Mouse (Mus musculus): ENCODE data around the gene Padi6. TPM values are rescaled to one million over a fixed set of nuclear protein-coding genes. Genes with fewer than 3 reads are reported as not detected.

Gene Padi6
- polyA plus RNA-seq, 1 experiment from 2014 or later: not detected

DNA sequence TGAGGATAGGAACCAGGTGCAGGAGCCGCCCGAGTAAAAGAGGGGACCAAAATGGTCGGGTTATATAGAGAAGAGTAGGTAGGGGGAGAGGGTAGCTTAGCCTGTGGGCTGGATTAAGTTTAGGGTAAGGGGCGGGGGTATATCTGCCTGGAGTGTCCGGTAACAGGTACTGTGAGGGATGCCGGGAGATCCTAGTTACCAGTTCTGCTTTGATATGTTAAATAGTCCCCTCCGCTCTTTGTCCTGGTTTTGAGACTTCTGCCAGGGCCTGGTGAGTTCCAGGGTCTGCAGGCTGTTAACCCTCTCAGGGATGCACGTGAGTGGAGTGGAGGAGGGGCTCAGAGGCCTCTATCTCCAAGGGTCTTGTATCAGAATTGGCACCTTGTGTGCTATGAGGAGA is 38.8 kb downstream of the Padi6 start:
- H3K36me3 ChIP-seq: peaks cover 21% of the 10 kb centered on the region
- H3K9ac ChIP-seq: 0 out of 2 replicates have a peak overlapping the region, but pooled peaks have one; percentile 92
- WGBS: 11% methylated on average over 8 of the region's 8 CpGs
- peaks cover 63% of the 10 kb centered on the region for H3K4me1 ChIP-seq
- no peaks in the 10 kb centered on the region; the same call in 1 of the 2 replicates for H3K27me3 ChIP-seq
- peak overlapping the region; percentile 98; the same call in 1 of the 2 replicates for H3K27ac ChIP-seq
- ATAC-seq (ENCODE audit: insufficient number of reproducible peaks, low FRiP score, low TSS enrichment, low read depth): no peak
- H3K9me3 ChIP-seq: no peaks in the 10 kb centered on the region
- peak overlapping the region; percentile 81 for H3K4me2 ChIP-seq
- H3K4me3 ChIP-seq: peak overlapping the region; percentile 86

DNA sequence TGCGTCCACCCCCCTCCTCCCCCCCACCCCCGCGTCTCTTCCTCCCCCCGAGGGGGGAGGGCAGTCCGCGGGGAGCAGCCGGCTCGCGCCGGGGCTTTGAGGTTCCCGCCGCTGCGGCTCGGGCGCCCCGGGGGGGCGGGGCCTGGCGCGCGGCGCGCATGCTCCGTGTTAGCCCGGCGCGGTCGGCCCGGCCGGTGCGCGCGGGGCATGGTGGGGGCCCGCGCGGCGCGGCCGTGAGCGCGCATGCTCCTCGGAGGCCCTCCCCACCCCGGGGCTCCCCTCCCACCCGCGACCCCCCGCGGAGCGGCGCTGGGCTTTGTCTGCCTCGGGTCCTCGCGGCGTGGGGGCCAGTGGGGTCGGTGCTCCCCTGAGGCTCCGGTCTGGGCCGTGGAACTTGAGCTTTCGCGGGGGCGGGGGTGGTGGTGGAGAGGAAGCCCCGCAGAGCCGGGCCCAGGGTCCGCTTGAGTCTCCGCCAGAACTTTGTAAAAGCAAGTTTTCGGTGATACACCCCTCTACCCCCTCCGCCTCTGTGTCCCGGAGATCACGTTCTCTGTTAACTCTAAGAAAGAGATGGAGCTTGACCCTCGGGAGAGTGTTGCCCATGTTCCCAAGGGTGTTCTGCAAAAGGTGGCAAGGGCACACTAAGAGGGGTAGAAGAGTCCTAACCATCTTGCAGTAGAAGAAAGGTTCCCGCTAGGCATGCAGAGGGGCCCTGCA is 39.7 kb downstream of the Padi6 start:
- H3K4me3 ChIP-seq: peak overlapping the region; percentile 86
- peak overlapping the region; percentile 98 for H3K27ac ChIP-seq
- peak overlapping the region; percentile 92 for H3K9ac ChIP-seq
- no peaks in the 10 kb centered on the region; the same call in 1 of the 2 replicates for H3K27me3 ChIP-seq
- ATAC-seq (ENCODE audit: insufficient number of reproducible peaks, low FRiP score, low TSS enrichment, low read depth): peak; percentile 82
- H3K4me2 ChIP-seq: peak overlapping the region; percentile 81
- H3K36me3 ChIP-seq: peaks cover 12% of the 10 kb centered on the region; the same call in 1 of the 2 replicates
- H3K4me1 ChIP-seq: peaks cover 54% of the 10 kb centered on the region
- WGBS: under 1% methylated on average over 30 of the region's 68 CpGs
- H3K9me3 ChIP-seq: no peaks in the 10 kb centered on the region

DNA sequence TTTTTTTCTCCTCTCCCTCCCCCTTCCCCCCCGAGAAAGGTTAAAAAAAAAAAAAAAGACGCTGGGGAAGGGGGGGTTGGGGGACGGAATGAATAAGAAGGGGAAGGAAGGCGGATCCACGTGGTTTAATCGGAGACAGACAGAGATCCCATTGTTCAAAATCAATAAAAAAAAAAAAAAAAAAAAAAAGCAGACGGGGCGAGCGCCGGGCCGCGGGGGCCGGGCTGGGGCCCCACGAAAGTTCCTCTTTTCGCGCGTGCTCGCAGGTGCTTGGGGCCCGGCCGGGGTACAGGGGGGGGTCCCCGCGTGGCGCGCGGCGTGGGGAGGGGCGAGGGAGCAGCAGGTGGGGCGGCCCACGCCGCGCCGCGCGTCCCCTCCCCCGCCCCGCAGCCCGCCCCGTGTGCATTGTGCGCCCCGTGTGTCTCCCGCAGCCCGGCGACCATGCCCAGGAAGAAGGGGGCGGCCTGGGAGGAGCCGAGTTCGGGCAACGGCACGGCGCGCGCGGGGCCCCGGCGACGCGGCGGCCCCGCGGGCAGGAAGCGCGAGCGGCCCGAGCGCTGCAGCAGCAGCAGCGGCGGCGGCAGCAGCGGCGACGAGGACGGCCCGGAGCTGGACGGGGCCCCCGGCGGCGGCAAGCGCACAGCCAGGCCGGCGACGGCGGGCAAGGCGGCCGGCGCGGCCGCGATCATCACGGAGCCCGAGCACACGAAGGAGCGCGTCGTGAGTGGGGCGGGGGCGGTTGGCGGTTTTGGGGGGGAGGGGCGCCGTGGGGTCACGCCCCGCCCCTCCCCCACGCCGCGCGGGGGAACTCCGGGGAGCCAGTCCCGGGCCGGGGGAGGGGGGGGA is 40.5 kb downstream of the Padi6 start:
- peaks cover 47% of the 10 kb centered on the region for H3K4me1 ChIP-seq
- H3K4me3 ChIP-seq: peak overlapping the region; percentile 86
- H3K27ac ChIP-seq: peak overlapping the region; percentile 98
- under 1% methylated on average over 60 of the region's 107 CpGs for WGBS
- no peaks in the 10 kb centered on the region for H3K9me3 ChIP-seq
- H3K36me3 ChIP-seq: peaks cover 9% of the 10 kb centered on the region; the same call in 1 of the 2 replicates
- H3K27me3 ChIP-seq: no peaks in the 10 kb centered on the region; the same call in 1 of the 2 replicates
- peak overlapping the region; percentile 81 for H3K4me2 ChIP-seq
- ATAC-seq (ENCODE audit: insufficient number of reproducible peaks, low FRiP score, low TSS enrichment, low read depth): 0 out of 2 replicates have a peak, but pooled peaks have one; percentile 2
- peak overlapping the region; percentile 92 for H3K9ac ChIP-seq

DNA sequence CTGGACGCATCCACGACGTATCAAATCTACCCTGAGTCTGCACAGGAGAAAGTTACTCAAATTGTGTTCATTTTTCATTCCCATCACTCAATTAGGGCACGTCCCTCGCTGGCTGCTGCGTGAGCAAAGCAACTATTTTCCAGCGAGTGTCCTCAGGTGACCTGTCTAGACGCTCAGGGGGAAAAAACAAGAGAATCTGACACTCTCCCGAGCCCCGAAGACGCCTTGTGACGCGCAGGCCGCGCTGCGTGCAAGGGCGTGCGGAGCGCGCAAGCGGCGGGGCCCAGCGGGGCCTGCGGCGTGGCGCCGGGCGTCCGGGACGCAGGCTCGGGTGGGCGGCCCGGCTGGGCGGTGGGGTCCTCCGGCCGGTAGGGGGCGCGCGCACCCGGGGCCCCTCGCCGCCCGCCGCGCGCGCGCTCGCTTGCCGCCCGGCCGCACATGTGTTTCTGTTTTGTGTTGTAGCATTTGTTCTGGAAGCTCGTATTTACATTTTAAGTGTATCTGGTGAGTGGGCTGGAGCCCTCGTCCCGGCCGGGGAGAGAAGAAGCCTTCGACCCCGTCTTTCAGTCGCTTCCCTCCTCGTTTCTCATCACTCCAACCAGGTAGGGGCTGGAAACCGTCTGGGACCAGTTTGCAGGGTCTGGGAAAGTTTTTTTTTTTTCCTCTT is 41.3 kb downstream of the Padi6 start:
- H3K9me3 ChIP-seq: no peaks in the 10 kb centered on the region
- peak; percentile 56 for ATAC-seq (ENCODE audit: insufficient number of reproducible peaks, low FRiP score, low TSS enrichment, low read depth)
- peak overlapping the region; percentile 86 for H3K4me3 ChIP-seq
- H3K9ac ChIP-seq: peak overlapping the region; percentile 92
- peaks cover 41% of the 10 kb centered on the region for H3K4me1 ChIP-seq
- H3K27me3 ChIP-seq: no peaks in the 10 kb centered on the region; the same call in 1 of the 2 replicates
- peak overlapping the region; percentile 98 for H3K27ac ChIP-seq
- WGBS: under 1% methylated on average over 61 of the region's 61 CpGs
- H3K4me2 ChIP-seq: peak overlapping the region; percentile 81
- H3K36me3 ChIP-seq: peaks cover 8% of the 10 kb centered on the region; the same call in 1 of the 2 replicates

DNA sequence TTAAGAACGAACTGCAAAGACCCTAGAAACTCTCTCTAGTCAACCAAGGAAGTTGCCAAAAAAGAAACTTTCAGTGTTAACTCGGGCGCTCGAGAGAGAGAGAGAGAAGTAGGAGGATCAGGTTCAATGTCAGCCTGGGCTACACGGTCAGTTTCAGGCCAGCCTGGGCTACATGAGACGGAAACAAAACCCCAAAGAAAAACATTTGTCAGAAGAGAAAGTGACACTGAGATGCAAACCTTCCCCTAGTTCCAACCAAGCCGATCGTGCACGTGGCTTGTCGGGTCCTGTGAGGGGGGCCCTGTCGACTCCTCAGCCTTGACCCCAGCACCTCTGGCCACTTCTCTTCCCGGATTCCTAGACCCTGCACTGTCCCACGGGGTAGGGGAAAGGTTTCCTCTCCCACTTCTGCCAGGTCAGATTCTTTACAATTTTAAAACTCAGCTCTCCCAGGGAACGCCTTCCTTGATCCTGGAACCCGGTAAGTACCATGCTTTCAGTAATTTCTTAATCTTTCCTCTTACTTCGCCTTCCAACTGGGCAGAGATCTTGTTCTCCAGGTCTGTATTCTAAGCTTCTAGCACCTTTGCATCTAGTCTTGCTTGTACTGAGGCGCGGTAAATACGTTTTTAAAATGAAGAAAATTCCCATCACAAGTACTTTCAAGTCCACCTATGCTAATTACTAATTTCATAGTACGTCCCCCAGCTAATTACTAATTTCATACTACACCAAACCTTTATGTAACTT is 42.0 kb downstream of the Padi6 start, which contains the start of gene Rcc2:
TSS of gene Rcc2 (plus strand) at position 273 of the 750 bp plus-strand sequence.
- peak within 1 kb of the TSS; percentile 86 for H3K4me3 ChIP-seq
- peak within 1 kb of the TSS; percentile 98 for H3K27ac ChIP-seq
- no peaks in the 10 kb centered on the region; the same call in 1 of the 2 replicates for H3K27me3 ChIP-seq
- H3K9me3 ChIP-seq: no peaks in the 10 kb centered on the region
- peak within 1 kb of the TSS; percentile 81 for H3K4me2 ChIP-seq
- peaks cover under 1% of the 10 kb centered on the region; the same call in 1 of the 2 replicates for H3K36me3 ChIP-seq
- WGBS: 5% methylated on average over 20 of the region's 20 CpGs
- ATAC-seq (ENCODE audit: insufficient number of reproducible peaks, low FRiP score, low TSS enrichment, low read depth): no peak
- peak within 1 kb of the TSS; percentile 92 for H3K9ac ChIP-seq
- H3K4me1 ChIP-seq: peaks cover 39% of the 10 kb centered on the region

DNA sequence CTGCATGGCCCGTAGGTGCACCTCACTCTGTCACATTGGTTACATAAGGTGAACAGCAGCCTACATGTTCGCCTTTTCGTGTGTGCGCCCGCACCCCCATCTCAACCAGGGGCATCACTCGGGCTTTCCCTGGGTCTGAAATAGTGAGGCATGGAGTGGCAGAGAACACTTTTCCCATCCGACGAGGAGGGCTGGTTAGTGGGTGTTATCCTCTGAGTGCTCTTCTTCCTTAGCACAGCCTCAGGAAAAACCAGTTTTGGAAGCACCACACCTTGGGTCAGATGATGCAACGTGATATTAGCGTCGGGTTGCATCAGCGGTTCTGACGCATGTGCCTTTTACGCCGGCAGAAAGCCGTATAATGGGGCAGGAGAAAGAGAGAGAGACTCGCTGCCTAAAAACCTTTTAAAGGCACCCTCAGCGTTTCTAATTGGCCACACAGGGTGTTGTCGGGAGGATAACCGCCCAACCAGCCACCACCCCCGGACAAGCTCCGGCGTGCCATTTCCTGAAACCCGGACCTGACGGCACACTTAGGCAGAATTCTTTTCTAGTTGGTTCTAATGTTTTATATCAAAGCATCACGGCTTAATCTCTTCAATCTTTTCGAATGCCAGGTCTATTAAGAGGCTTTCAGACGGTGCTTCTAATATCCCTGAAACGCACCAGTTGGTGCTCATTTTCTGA is 42.9 kb downstream of the Padi6 start:
- 3% methylated on average over 29 of the region's 29 CpGs for whole genome bisulfite sequencing
- 0 out of 2 replicates have a peak overlapping the region, but pooled peaks have one; percentile 17 for H3K9ac ChIP-seq
- peak overlapping the region; percentile 98 for H3K27ac ChIP-seq
- peaks cover 36% of the 10 kb centered on the region for H3K4me1 ChIP-seq
- H3K27me3 ChIP-seq: no peaks in the 10 kb centered on the region; the same call in 1 of the 2 replicates
- H3K4me3 ChIP-seq: peak overlapping the region; percentile 86
- no peaks in the 10 kb centered on the region for H3K9me3 ChIP-seq
- no peaks in the 10 kb centered on the region for H3K36me3 ChIP-seq
- ATAC-seq (ENCODE audit: insufficient number of reproducible peaks, low FRiP score, low TSS enrichment, low read depth): no peak
- peak overlapping the region; percentile 81 for H3K4me2 ChIP-seq

DNA sequence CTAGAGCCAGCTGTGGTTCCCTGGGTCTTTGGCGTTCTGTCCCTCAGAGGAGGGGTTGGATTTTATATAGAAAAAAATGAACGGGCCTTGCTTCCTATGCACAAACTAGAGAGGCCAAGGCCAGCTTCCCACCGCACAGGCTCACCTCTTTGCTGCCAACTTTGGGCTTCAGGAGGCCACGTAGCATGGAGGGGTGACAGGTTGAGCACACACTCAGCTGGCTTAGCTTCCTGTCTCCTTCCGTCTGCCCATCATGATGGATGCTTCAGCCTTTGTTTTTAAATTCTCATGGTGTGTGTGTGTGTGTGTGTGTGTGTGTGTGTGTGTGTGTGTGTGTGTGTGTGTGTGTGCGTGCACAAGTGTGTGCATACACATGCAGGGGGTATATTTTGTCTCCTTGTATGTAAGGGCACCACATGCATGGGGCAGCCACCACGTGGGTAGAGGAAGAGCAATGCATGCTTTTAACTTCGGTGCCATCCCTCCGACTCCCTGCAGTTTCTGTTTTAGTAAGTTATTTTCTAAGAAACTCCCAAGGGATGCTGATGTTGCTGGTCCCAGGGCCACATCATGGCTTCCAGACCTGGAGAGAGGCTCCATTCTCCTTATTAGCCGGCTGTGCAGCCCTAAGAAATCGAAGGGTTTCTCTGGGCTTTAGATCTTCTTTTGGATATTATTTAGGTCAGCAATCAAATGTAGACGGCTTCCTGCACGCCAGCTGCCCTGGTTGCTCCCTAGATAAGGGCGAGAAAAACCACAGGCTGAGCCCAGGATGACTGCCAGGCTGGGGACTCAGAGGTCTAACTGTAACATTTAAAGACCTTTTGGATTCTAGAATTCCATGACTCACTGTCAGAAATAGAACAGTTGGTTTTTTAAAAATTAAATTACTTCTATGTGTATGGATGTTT is 46.5 kb downstream of the Padi6 start:
- Histone ChIP-seq H3K27me3 (no peaks in the 10 kb centered on the region; the same call in 1 of the 2 replicates), H3K9me3 (no peaks in the 10 kb centered on the region), H3K4me3 (no peak overlapping the region), H3K4me2 (no peak overlapping the region), H3K36me3 (no peaks in the 10 kb centered on the region), H3K27ac (no peak overlapping the region), H3K4me1 (peaks cover 16% of the 10 kb centered on the region), H3K9ac (no peak overlapping the region)
- WGBS: 72% methylated on average over 14 of the region's 14 CpGs
- ATAC-seq (ENCODE audit: insufficient number of reproducible peaks, low FRiP score, low TSS enrichment, low read depth): no peak

DNA sequence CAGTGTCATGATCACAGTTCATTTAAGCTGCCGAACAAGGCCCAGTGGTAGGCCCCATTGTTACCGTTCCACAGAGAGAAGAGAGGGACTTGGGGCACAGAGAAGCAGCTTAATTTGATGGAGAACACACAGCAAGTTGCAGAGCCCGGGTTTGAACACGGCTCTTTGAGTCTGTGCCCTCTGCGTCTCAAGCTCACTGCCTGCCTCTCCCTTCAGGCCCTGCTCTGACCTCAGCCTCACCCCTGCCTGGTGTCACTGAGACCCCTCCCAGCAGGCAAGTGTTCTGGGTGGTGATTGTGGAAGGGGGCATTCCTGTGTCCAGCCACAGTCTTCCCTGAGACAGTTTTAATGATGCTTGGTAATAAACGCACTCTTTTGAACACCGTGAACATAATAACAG is 47.3 kb downstream of the Padi6 start:
- Histone ChIP-seq H3K27me3 (no peaks in the 10 kb centered on the region; the same call in 1 of the 2 replicates), H3K27ac (no peak overlapping the region), H3K9ac (no peak overlapping the region), H3K4me1 (peaks cover 8% of the 10 kb centered on the region), H3K36me3 (no peaks in the 10 kb centered on the region), H3K4me3 (no peak overlapping the region), H3K4me2 (no peak overlapping the region), H3K9me3 (no peaks in the 10 kb centered on the region)
- no peak for ATAC-seq (ENCODE audit: insufficient number of reproducible peaks, low FRiP score, low TSS enrichment, low read depth)
- 70% methylated on average over 7 of the region's 7 CpGs for WGBS

DNA sequence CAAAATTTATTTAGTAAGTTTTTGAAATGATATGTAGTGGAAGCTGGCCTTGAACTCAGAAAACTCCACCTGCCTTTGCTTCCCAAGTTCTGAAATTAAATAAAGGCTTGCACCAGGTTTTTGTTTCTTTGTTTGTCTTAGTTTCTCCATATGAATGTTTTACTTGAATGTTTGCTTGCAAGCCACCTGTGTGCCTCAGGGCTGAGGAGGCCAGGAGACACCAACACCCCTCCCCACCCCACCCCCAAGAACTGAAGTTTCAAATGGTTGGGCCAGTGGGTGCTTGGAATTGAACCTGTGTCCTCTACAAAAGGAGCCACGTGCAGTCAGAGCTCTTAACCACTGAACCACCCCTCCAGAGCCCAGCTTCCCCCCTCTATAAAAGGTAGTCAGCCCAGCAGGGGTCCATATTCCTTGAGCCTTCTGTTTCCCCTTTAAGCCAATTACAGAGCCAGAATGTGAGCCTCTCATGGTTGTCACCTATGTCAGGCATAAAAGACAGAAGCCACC is 47.8 kb downstream of the Padi6 start:
- Histone ChIP-seq H3K9me3 (no peaks in the 10 kb centered on the region), H3K4me3 (no peak overlapping the region), H3K4me2 (no peak overlapping the region), H3K27ac (no peak overlapping the region), H3K36me3 (no peaks in the 10 kb centered on the region), H3K9ac (no peak overlapping the region), H3K27me3 (no peaks in the 10 kb centered on the region; the same call in 1 of the 2 replicates), H3K4me1 (peaks cover 4% of the 10 kb centered on the region)
- WGBS: 21% methylated on average over 1 of the region's 1 CpGs
- no peak for ATAC-seq (ENCODE audit: insufficient number of reproducible peaks, low FRiP score, low TSS enrichment, low read depth)
